Mouse (Mus musculus): ENCODE measurements around the gene Sytl3.
"Not testable (repeated sequence)": the region's sequence is repeated elsewhere in the genome, so short reads cannot be mapped to it uniquely, and the experiment has no call there.

Gene Sytl3

GRCm38 (mm10) chr17:6689344-6689743 lies 30.5 kb downstream of the Sytl3 start:
- DNase-seq (ENCODE audit: low read depth, low spot score), result not testable (repeated sequence)

- not testable (repeated sequence) for DNase-seq (ENCODE audit: low read depth, low spot score)
Measured at GRCm38 (mm10) chr17:6691596-6691995, 32.7 kb downstream of the Sytl3 start.

- not testable (repeated sequence) for DNase-seq (ENCODE audit: low read depth, low spot score)
Measured at GRCm38 (mm10) chr17:6695712-6696111, 36.8 kb downstream of the Sytl3 start.

- DNase-seq (ENCODE audit: low read depth, low spot score), result not testable (repeated sequence)
Measured at GRCm38 (mm10) chr17:6696521-6696920, 37.6 kb downstream of the Sytl3 start.

GRCm38 (mm10) chr17:6697224-6697775 lies 38.4 kb downstream of the Sytl3 start:
- DNase-seq (ENCODE audit: low read depth, low spot score), result not testable (repeated sequence)

- DNase-seq (ENCODE audit: low read depth, low spot score), result not testable (repeated sequence)
Measured at GRCm38 (mm10) chr17:6699502-6699901, 40.6 kb downstream of the Sytl3 start.

- DNase-seq (ENCODE audit: low read depth, low spot score), result not testable (repeated sequence)
Measured at GRCm38 (mm10) chr17:6700077-6700476, 41.2 kb downstream of the Sytl3 start.

GRCm38 (mm10) chr17:6702625-6703221 lies 43.8 kb downstream of the Sytl3 start:
- DNase-seq (ENCODE audit: low read depth, low spot score), result not testable (repeated sequence)

- not testable (repeated sequence) for DNase-seq (ENCODE audit: low read depth, low spot score)
Measured at GRCm38 (mm10) chr17:6703381-6704270, 44.7 kb downstream of the Sytl3 start.

GRCm38 (mm10) chr17:6706448-6706847 lies 47.6 kb downstream of the Sytl3 start:
- not testable (repeated sequence) for DNase-seq (ENCODE audit: low read depth, low spot score)

- not testable (repeated sequence) for DNase-seq (ENCODE audit: low read depth, low spot score)
Measured at GRCm38 (mm10) chr17:6707422-6707821, 48.5 kb downstream of the Sytl3 start.

- not testable (repeated sequence) for DNase-seq (ENCODE audit: low read depth, low spot score)
Measured at GRCm38 (mm10) chr17:6708194-6708593, 49.3 kb downstream of the Sytl3 start.

GRCm38 (mm10) chr17:6713483-6713882 lies 54.6 kb downstream of the Sytl3 start:
- not testable (repeated sequence) for DNase-seq (ENCODE audit: low read depth, low spot score)

- not testable (repeated sequence) for DNase-seq (ENCODE audit: low read depth, low spot score)
Measured at GRCm38 (mm10) chr17:6713944-6714343, 55.1 kb downstream of the Sytl3 start.

GRCm38 (mm10) chr17:6727996-6728610 lies 69.2 kb downstream of the Sytl3 start:
- no peak for DNase-seq (ENCODE audit: low read depth, low spot score)

- DNase-seq (ENCODE audit: low read depth, low spot score), result no peak
Measured at GRCm38 (mm10) chr17:6729244-6729742, 70.4 kb downstream of the Sytl3 start.

- DNase-seq (ENCODE audit: low read depth, low spot score), result no peak
Measured at GRCm38 (mm10) chr17:6731132-6731531, 72.2 kb downstream of the Sytl3 start.

- DNase-seq (ENCODE audit: low read depth, low spot score), result no peak
Measured at GRCm38 (mm10) chr17:6731634-6732033, 72.7 kb downstream of the Sytl3 start.

- no peak for DNase-seq (ENCODE audit: low read depth, low spot score)
Measured at GRCm38 (mm10) chr17:6732665-6733064, 73.8 kb downstream of the Sytl3 start.

- no peak for DNase-seq (ENCODE audit: low read depth, low spot score)
Measured at GRCm38 (mm10) chr17:6733322-6733875, 74.5 kb downstream of the Sytl3 start.

- DNase-seq (ENCODE audit: low read depth, low spot score), result no peak
Measured at GRCm38 (mm10) chr17:6734746-6735441, 76.0 kb downstream of the Sytl3 start.

All from WW6 (cell line).